Mouse (Mus musculus) forebrain, embryonic 14.5 days (tissue): Measurements from ENCODE around the gene Wdr70. TPM values are rescaled to one million over a fixed set of nuclear protein-coding genes. Genes with fewer than 3 reads are reported as not detected.

Source experiments
- ATAC-seq: fragments of 200-750 bp; cut with Nextera tagmentation; 2 replicates; pipeline ENCODE4 v1.8.0; 2017; ENCODE audit warnings: mild to moderate bottlenecking, moderate library complexity
- DNase-seq: peaks from one replicate; pipeline ENCODE4 v3.0.0-alpha.2; 2015; ENCODE audit warnings: low spot score
- H3K27ac ChIP-seq: fragments of 300-500 bp; sonication (generic); 2 replicates; pipeline ENCODE4 v1.5.1; 2014; ENCODE audit warnings: low read depth, mild to moderate bottlenecking, control low read depth, low read length, moderate library complexity
- H3K27me3 ChIP-seq: fragments of 300-500 bp; sonication (generic); replicated peaks from 2 replicates; pipeline ENCODE4 v1.6.1; 2014; ENCODE audit warnings: low read length, control low read depth, mixed read lengths; ENCODE audit not compliant: control insufficient read depth, insufficient read depth
- H3K36me3 ChIP-seq: fragments of 300-500 bp; sonication (generic); 2 replicates; pipeline ENCODE4 v1.6.1; 2014; ENCODE audit warnings: low read length, control low read depth; ENCODE audit not compliant: control insufficient read depth, insufficient read depth
- H3K4me1 ChIP-seq: fragments of 300-500 bp; sonication (generic); 2 replicates; pipeline ENCODE4 v1.6.1; 2014; ENCODE audit warnings: antibody characterized with exemption, low read length, control low read depth; ENCODE audit not compliant: control insufficient read depth, insufficient read depth
- H3K4me2 ChIP-seq: fragments of 300-500 bp; sonication (generic); 2 replicates; pipeline ENCODE4 v1.6.1; 2014; ENCODE audit warnings: mild to moderate bottlenecking, control low read depth, low read length
- H3K4me3 ChIP-seq: fragments of 300-500 bp; sonication (generic); 2 replicates; pipeline ENCODE4 v1.5.1; 2014; ENCODE audit warnings: low read depth, low read length, control low read depth
- H3K9ac ChIP-seq: fragments of 300-500 bp; sonication (generic); 2 replicates; pipeline ENCODE4 v1.6.1; 2014; ENCODE audit warnings: mild to moderate bottlenecking, low read length, control low read depth, moderate library complexity
- H3K9me3 ChIP-seq: fragments of 300-500 bp; sonication (generic); replicated peaks from 2 replicates; pipeline ENCODE4 v1.6.1; 2016; ENCODE audit warnings: low read length, control low read depth, mixed read lengths; ENCODE audit not compliant: control insufficient read depth
- WGBS: fragments of 180-500 bp; shearing (Covaris S2); extraction: QIAGEN DNeasy Blood & Tissue Kit; methylation state at CpG from one replicate; pipeline ENCODE4 v1.1.7; 2014; 5-methylcytosine and 5-hydroxymethylcytosine counted together
- polyA plus RNA-seq: library from polyadenylated mRNA; unstranded; fragments of >200 nt; fragmentation: Nextera tagmentation; extraction: Ambion mirVana; gene quantifications from 2 replicates; pipeline ENCODE4 v1.2.1, GENCODE M21; 2014

The Wdr70 gene
- polyA plus RNA-seq, 1 experiment from 2014 or later = 69.0 TPM

GRCm38 (mm10) chr15:8051177-8051576 is 47.8 kb downstream of the Wdr70 start:
- Histone ChIP-seq H3K4me2 (no peak overlapping the region), H3K9ac (no peak overlapping the region), H3K4me3 (no peak overlapping the region), H3K9me3 (no peaks in the 10 kb centered on the region), H3K4me1 (no peaks in the 10 kb centered on the region), H3K27ac (no peak overlapping the region), H3K36me3 (0 out of 2 replicates have a peak, but pooled peaks cover 4% of the 10 kb centered on the region), H3K27me3 (no peaks in the 10 kb centered on the region)
- DNase-seq = no peak
- ATAC-seq = no peak
- 90% methylated on average over 3 of the region's 3 CpGs for WGBS

GRCm38 (mm10) chr15:8039834-8040233 is 59.2 kb downstream of the Wdr70 start:
- H3K4me1 ChIP-seq = no peaks in the 10 kb centered on the region

GRCm38 (mm10) chr15:8038457-8038856 is 60.6 kb downstream of the Wdr70 start:
- Histone ChIP-seq H3K9me3 (no peaks in the 10 kb centered on the region), H3K9ac (no peak overlapping the region), H3K4me1 (no peaks in the 10 kb centered on the region), H3K4me2 (no peak overlapping the region), H3K4me3 (no peak overlapping the region), H3K36me3 (0 out of 2 replicates have a peak, but pooled peaks cover 7% of the 10 kb centered on the region), H3K27ac (no peak overlapping the region), H3K27me3 (no peaks in the 10 kb centered on the region)
- ATAC-seq = no peak
- DNase-seq = no peak
- WGBS = 89% methylated on average over 5 of the region's 5 CpGs

More at GRCm38 (mm10) chr15:8039834-8040233, 59.2 kb downstream of the Wdr70 start:
- Histone ChIP-seq H3K36me3 (0 out of 2 replicates have a peak, but pooled peaks cover 7% of the 10 kb centered on the region), H3K4me3 (no peak overlapping the region), H3K27ac (no peak overlapping the region), H3K9ac (no peak overlapping the region), H3K27me3 (no peaks in the 10 kb centered on the region), H3K4me2 (no peak overlapping the region), H3K9me3 (no peaks in the 10 kb centered on the region)
- no peak for ATAC-seq
- WGBS = 75% methylated on average over 4 of the region's 4 CpGs
- no peak for DNase-seq

DNA sequence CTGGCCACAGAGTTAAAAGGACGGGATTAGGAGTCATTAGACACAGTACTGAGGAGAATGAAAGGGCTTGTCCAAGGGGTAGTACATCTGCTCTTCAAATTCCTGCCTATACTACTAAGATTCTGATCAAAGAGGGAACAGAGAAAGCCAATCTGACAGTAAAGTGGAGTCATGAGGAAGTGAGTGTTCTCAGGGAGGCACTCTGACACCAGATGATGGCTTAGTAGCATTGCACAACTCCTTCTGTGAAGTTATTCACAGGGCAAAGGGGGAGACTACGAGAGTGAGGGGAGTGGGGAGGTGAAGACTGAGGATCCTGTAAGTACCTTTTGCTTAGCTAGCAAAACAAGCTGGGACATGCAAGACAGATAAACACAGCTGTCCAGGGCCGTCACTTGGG is 61.2 kb downstream of the Wdr70 start:
- Histone ChIP-seq H3K4me1 (no peaks in the 10 kb centered on the region), H3K27me3 (no peaks in the 10 kb centered on the region), H3K36me3 (0 out of 2 replicates have a peak, but pooled peaks cover 11% of the 10 kb centered on the region), H3K4me2 (no peak overlapping the region), H3K4me3 (no peak overlapping the region), H3K9ac (no peak overlapping the region), H3K27ac (no peak overlapping the region), H3K9me3 (no peaks in the 10 kb centered on the region)
- WGBS = 80% methylated on average over 3 of the region's 3 CpGs
- DNase-seq (no peak), ATAC-seq (no peak)

- DNase-seq (no peak), ATAC-seq (no peak)
- 86% methylated on average over 7 of the region's 7 CpGs for WGBS
- Histone ChIP-seq H3K9me3 (no peaks in the 10 kb centered on the region), H3K27ac (no peak overlapping the region), H3K4me2 (no peak overlapping the region), H3K9ac (no peak overlapping the region), H3K4me3 (no peak overlapping the region), H3K4me1 (0 out of 2 replicates have a peak, but pooled peaks cover 2% of the 10 kb centered on the region), H3K36me3 (0 out of 2 replicates have a peak, but pooled peaks cover 4% of the 10 kb centered on the region), H3K27me3 (no peaks in the 10 kb centered on the region)
Observed at GRCm38 (mm10) chr15:8031211-8031610, 67.8 kb downstream of the Wdr70 start.

GRCm38 (mm10) chr15:8030643-8031042 is 68.4 kb downstream of the Wdr70 start:
- H3K27me3 ChIP-seq = no peaks in the 10 kb centered on the region
- H3K9me3 ChIP-seq = no peaks in the 10 kb centered on the region
- H3K4me1 ChIP-seq = 0 out of 2 replicates have a peak, but pooled peaks cover 2% of the 10 kb centered on the region
- ATAC-seq (peak; percentile 48; the same call in 1 of the 2 replicates), DNase-seq (peak; percentile 76)
- WGBS = 72% methylated on average over 3 of the region's 3 CpGs
- 0 out of 2 replicates have a peak, but pooled peaks cover 4% of the 10 kb centered on the region for H3K36me3 ChIP-seq
- H3K9ac ChIP-seq = no peak overlapping the region
- H3K4me3 ChIP-seq = no peak overlapping the region
- no peak overlapping the region for H3K27ac ChIP-seq
- no peak overlapping the region for H3K4me2 ChIP-seq

DNA sequence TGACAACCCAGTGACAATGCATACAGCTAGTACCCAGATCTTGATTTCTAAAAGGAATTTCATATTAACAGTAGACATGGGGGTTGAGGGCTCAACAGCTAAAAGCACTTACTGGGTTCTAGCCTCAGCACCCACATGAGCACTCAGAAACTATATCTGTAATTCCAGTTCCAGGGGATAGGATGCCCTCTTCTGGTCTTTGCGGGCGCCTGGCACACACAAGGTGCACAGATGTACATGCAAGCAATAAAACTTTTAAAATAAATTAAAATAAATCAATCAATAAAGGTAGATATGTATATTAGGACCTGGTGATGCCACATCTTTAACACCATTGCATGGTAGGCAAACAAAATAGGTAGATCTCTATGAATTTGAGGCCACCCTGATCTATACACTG is 71.5 kb downstream of the Wdr70 start:
- Histone ChIP-seq H3K27me3 (no peaks in the 10 kb centered on the region), H3K27ac (no peak overlapping the region), H3K4me3 (no peak overlapping the region), H3K4me1 (0 out of 2 replicates have a peak, but pooled peaks cover 2% of the 10 kb centered on the region), H3K9ac (no peak overlapping the region), H3K4me2 (no peak overlapping the region), H3K36me3 (no peaks in the 10 kb centered on the region), H3K9me3 (no peaks in the 10 kb centered on the region)
- 94% methylated on average over 2 of the region's 2 CpGs for WGBS
- no peak for DNase-seq
- ATAC-seq = no peak

DNA sequence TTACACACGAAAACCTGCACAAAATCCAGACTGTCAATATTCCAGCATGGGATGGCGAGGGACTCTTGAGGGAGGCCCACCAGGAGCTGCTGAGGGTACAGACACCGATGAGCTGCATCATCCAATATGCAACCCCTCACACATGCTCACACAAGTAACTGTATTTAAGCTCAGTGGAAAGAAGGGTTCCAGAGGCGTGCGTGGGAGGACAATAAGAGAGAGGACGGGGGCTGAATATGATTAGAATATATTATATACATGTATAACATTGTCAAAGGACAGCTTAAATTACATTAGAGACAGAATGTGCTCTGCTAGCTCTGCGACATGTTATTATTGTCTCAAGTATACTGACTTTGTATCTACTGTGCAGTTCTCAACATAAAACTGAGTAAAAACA is 87.6 kb downstream of the Wdr70 start:
- Histone ChIP-seq H3K9ac (no peak overlapping the region), H3K27me3 (no peaks in the 10 kb centered on the region), H3K9me3 (no peaks in the 10 kb centered on the region), H3K27ac (no peak overlapping the region), H3K4me1 (no peaks in the 10 kb centered on the region), H3K4me3 (no peak overlapping the region), H3K36me3 (no peaks in the 10 kb centered on the region), H3K4me2 (no peak overlapping the region)
- ATAC-seq = no peak
- DNase-seq = no peak
- WGBS = 87% methylated on average over 7 of the region's 7 CpGs

DNA sequence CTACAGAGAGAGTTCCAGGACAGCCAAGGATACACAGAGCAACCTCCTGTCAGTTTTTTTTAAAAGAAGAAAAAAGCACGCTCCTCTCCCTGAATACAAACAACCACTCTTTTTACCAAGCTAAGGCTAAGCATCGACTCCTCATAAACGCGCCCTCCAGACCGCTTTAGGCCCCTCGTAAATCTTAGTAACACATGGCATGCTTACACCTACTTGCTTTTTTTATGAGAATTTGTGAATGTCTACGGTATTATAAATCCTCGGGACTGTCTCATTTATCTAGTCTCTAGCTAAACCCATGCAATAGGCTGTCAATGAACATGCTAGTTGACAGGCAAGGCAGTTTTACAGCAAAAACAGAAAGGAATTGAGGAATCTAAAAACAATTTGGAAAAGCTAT is 91.6 kb downstream of the Wdr70 start:
- ATAC-seq = no peak
- Histone ChIP-seq H3K27me3 (no peaks in the 10 kb centered on the region), H3K9me3 (no peaks in the 10 kb centered on the region), H3K9ac (no peak overlapping the region), H3K36me3 (no peaks in the 10 kb centered on the region), H3K4me2 (no peak overlapping the region), H3K4me1 (no peaks in the 10 kb centered on the region), H3K4me3 (no peak overlapping the region), H3K27ac (no peak overlapping the region)
- WGBS = 91% methylated on average over 8 of the region's 8 CpGs
- no peak for DNase-seq
